Mouse (Mus musculus) hindbrain, postnatal 0 days (tissue): ENCODE data around the gene Dido1. TPM values are rescaled to one million over a fixed set of nuclear protein-coding genes. Genes with fewer than 3 reads are reported as not detected.

Source experiments
- ATAC-seq: fragments of 200-750 bp; cut with Nextera tagmentation; 2 replicates; pipeline ENCODE4 v1.8.0; 2017; ENCODE audit warnings: mild to moderate bottlenecking, moderate TSS enrichment, moderate library complexity
- DNase-seq: peaks from one replicate; pipeline ENCODE4 v3.0.0-alpha.2; 2015; ENCODE audit warnings: low spot score
- H3K27ac ChIP-seq: fragments of 300-500 bp; sonication (generic); 2 replicates; pipeline ENCODE4 v1.5.1; 2014; ENCODE audit warnings: mild to moderate bottlenecking
- H3K27me3 ChIP-seq: fragments of 300-500 bp; sonication (generic); 2 replicates; pipeline ENCODE4 v1.6.1; 2014; ENCODE audit warnings: low read length, mixed read lengths; ENCODE audit not compliant: insufficient read depth
- H3K36me3 ChIP-seq: fragments of 300-500 bp; sonication (generic); 2 replicates; pipeline ENCODE4 v1.6.1; 2014; ENCODE audit warnings: low read length, mixed read lengths; ENCODE audit not compliant: insufficient read depth
- H3K4me1 ChIP-seq: fragments of 300-500 bp; sonication (generic); 2 replicates; pipeline ENCODE4 v1.6.1; 2014; ENCODE audit warnings: antibody characterized with exemption, low read length, mixed read lengths; ENCODE audit not compliant: insufficient read depth
- H3K4me2 ChIP-seq: fragments of 300-500 bp; sonication (generic); 2 replicates; pipeline ENCODE4 v1.6.1; 2014; ENCODE audit warnings: low read depth, mild to moderate bottlenecking, low read length, moderate library complexity, mixed read lengths
- H3K4me3 ChIP-seq: fragments of 300-500 bp; sonication (generic); 2 replicates; pipeline ENCODE4 v1.5.1; 2014; ENCODE audit warnings: low read length
- H3K9ac ChIP-seq: fragments of 300-500 bp; sonication (generic); replicated peaks from 2 replicates; pipeline ENCODE4 v1.6.1; 2014; ENCODE audit warnings: mild to moderate bottlenecking, low read length, moderate library complexity, mixed read lengths
- H3K9me3 ChIP-seq: fragments of 300-500 bp; sonication (generic); 2 replicates; pipeline ENCODE4 v1.6.1; 2016; ENCODE audit warnings: low read length, mixed read lengths
- CTCF ChIP-seq: IDR thresholded peaks from 2 replicates; pipeline ENCODE4 v1.5.1; 2016; ENCODE audit warnings: antibody characterized with exemption, control low read depth, low read depth
- WGBS: fragments of 180-500 bp; shearing (Covaris S2); extraction: QIAGEN DNeasy Blood & Tissue Kit; methylation state at CpG from one replicate; pipeline ENCODE4 v1.1.7; 2014; 5-methylcytosine and 5-hydroxymethylcytosine counted together
- polyA plus RNA-seq: library from polyadenylated mRNA; unstranded; fragments of >200 nt; fragmentation: Nextera tagmentation; extraction: Ambion mirVana; gene quantifications from 2 replicates; pipeline ENCODE4 v1.2.1, GENCODE M21; 2015
- total RNA-seq: library from RNA; depleted of rRNA; stranded (reverse); fragments of >200 nt; gene quantifications from 2 replicates; pipeline ENCODE4 v1.2.3, GENCODE M21; 2014; rRNA removed

Dido1 gene
- total and polyA plus RNA-seq, 2 experiments from 2014 or later, result 21.7 to 35.7 TPM

GRCm38 (mm10) chr2:180643626-180644025 is 66.2 kb downstream of the Dido1 start:
- DNase-seq (no peak), ATAC-seq (no peak)
- H3K4me2 ChIP-seq, result no peak overlapping the region
- no peak overlapping the region for H3K27ac ChIP-seq
- TF ChIP-seq CTCF, result no peak
- H3K9ac ChIP-seq, result no peak overlapping the region
- peaks cover 10% of the 10 kb centered on the region for H3K9me3 ChIP-seq
- H3K27me3 ChIP-seq, result peaks cover 31% of the 10 kb centered on the region
- no peak overlapping the region for H3K4me3 ChIP-seq
- H3K4me1 ChIP-seq, result no peaks in the 10 kb centered on the region
- no peaks in the 10 kb centered on the region for H3K36me3 ChIP-seq

GRCm38 (mm10) chr2:180642555-180643260 is 67.1 kb downstream of the Dido1 start, which contains the start of gene Tcfl5:
Tcfl5 (minus strand) TSS chr2:180642708.
- Histone ChIP-seq H3K9me3 (peaks cover 10% of the 10 kb centered on the region), H3K4me1 (no peaks in the 10 kb centered on the region), H3K27me3 (peaks cover 31% of the 10 kb centered on the region), H3K4me2 (peak within 1 kb of the TSS; percentile 44), H3K27ac (no peak within 1 kb of the TSS), H3K4me3 (peak within 1 kb of the TSS; percentile 37), H3K9ac (no peak within 1 kb of the TSS), H3K36me3 (no peaks in the 10 kb centered on the region)
- no peak for DNase-seq
- WGBS, result 3% methylated on average over 30 of the region's 56 CpGs
- TF ChIP-seq CTCF, result no peak
- peak; percentile 32; the same call in 1 of the 2 replicates for ATAC-seq

GRCm38 (mm10) chr2:180641576-180642554 is 67.9 kb downstream of the Dido1 start:
- Histone ChIP-seq H3K27me3 (peaks cover 31% of the 10 kb centered on the region), H3K9ac (no peak overlapping the region), H3K4me1 (no peaks in the 10 kb centered on the region), H3K9me3 (peaks cover 10% of the 10 kb centered on the region), H3K4me2 (peak overlapping the region; percentile 44), H3K27ac (no peak overlapping the region), H3K36me3 (no peaks in the 10 kb centered on the region), H3K4me3 (peak overlapping the region; percentile 37)
- ATAC-seq (peak; percentile 78), DNase-seq (peak; percentile 6)
- no peak for TF ChIP-seq CTCF
- 4% methylated on average over 87 of the region's 112 CpGs for WGBS

- WGBS, result 81% methylated on average over 2 of the region's 2 CpGs
- no peak overlapping the region for H3K27ac ChIP-seq
- H3K4me3 ChIP-seq, result no peak overlapping the region
- H3K27me3 ChIP-seq, result no peaks in the 10 kb centered on the region
- H3K4me2 ChIP-seq, result no peak overlapping the region
- DNase-seq (no peak), ATAC-seq (no peak)
- no peak for TF ChIP-seq CTCF
- no peak overlapping the region for H3K9ac ChIP-seq
- H3K9me3 ChIP-seq, result no peaks in the 10 kb centered on the region
- H3K36me3 ChIP-seq, result no peaks in the 10 kb centered on the region
- no peaks in the 10 kb centered on the region for H3K4me1 ChIP-seq
Measured at GRCm38 (mm10) chr2:180611882-180612281, 97.9 kb downstream of the Dido1 start.

- no peaks in the 10 kb centered on the region for H3K27me3 ChIP-seq
- H3K27ac ChIP-seq, result no peak overlapping the region
- TF ChIP-seq CTCF, result no peak
- no peak overlapping the region for H3K4me3 ChIP-seq
- H3K9me3 ChIP-seq, result no peaks in the 10 kb centered on the region
- H3K4me2 ChIP-seq, result no peak overlapping the region
- 82% methylated on average over 4 of the region's 4 CpGs for WGBS
- ATAC-seq (no peak), DNase-seq (no peak)
- no peaks in the 10 kb centered on the region for H3K36me3 ChIP-seq
- H3K9ac ChIP-seq, result no peak overlapping the region
- H3K4me1 ChIP-seq, result no peaks in the 10 kb centered on the region
Measured at GRCm38 (mm10) chr2:180610283-180610682, 99.5 kb downstream of the Dido1 start.

Other genes with a start within 250 kb of the Dido1 start
- 9.0 and 11.1 TPM in 2 replicates for gene Ntsr1, start 210.0 kb downstream of the Dido1 start, total RNA-seq
- 2.8 and 2.9 TPM in 2 replicates for gene Ntsr1, start 210.0 kb downstream of the Dido1 start, polyA plus RNA-seq
- 48.2 and 49.3 TPM in 2 replicates for gene Mrgbp, start 128.7 kb downstream of the Dido1 start, total RNA-seq
- 32.5 and 36.0 TPM in 2 replicates for gene Mrgbp, start 128.7 kb downstream of the Dido1 start, polyA plus RNA-seq
- gene Ogfr, start 120.8 kb downstream of the Dido1 start, total RNA-seq, result 88.5 and 106 TPM in 2 replicates
- gene Ogfr, start 120.8 kb downstream of the Dido1 start, polyA plus RNA-seq, result 82.9 and 84.4 TPM in 2 replicates
- gene Col9a3, start 112.2 kb downstream of the Dido1 start, total RNA-seq, result 82.0 and 98.9 TPM in 2 replicates
- 90.1 and 95.8 TPM in 2 replicates for gene Col9a3, start 112.2 kb downstream of the Dido1 start, polyA plus RNA-seq
- gene Tcfl5, start 67.3 kb downstream of the Dido1 start, total RNA-seq, result 5.8 and 7.2 TPM in 2 replicates
- gene Tcfl5, start 67.3 kb downstream of the Dido1 start, polyA plus RNA-seq, result 0.91 and 1.0 TPM in 2 replicates
- gene Gid8, start 118 bp upstream of the Dido1 start, total RNA-seq, result 43.2 and 51.1 TPM in 2 replicates
- gene Gid8, start 118 bp upstream of the Dido1 start, polyA plus RNA-seq, result 45.5 TPM in 2 replicates
- gene Slc17a9, start 15.3 kb upstream of the Dido1 start, total RNA-seq, result 0.32 and 0.68 TPM in 2 replicates
- gene Slc17a9, start 15.3 kb upstream of the Dido1 start, polyA plus RNA-seq, result 0.29 and 0.52 TPM in 2 replicates
- gene Bhlhe23, start 66.9 kb upstream of the Dido1 start, total RNA-seq, result 0.72 and 0.73 TPM in 2 replicates
- gene Bhlhe23, start 66.9 kb upstream of the Dido1 start, polyA plus RNA-seq, result 0.23 and 0.49 TPM in 2 replicates
- 32.9 and 51.8 TPM in 2 replicates for gene Ythdf1, start 210.9 kb upstream of the Dido1 start, total RNA-seq
- gene Ythdf1, start 210.9 kb upstream of the Dido1 start, polyA plus RNA-seq, result 49.8 and 52.9 TPM in 2 replicates
- gene Birc7, start 219.0 kb upstream of the Dido1 start, total RNA-seq, result 0.29 TPM in 1 of 2 replicates, not detected in the other
- 0.40 TPM in 2 replicates for gene Birc7, start 219.0 kb upstream of the Dido1 start, polyA plus RNA-seq
- 56.6 and 76.0 TPM in 2 replicates for gene Nkain4, start 244.7 kb upstream of the Dido1 start, total RNA-seq
- 118 and 133 TPM in 2 replicates for gene Nkain4, start 244.7 kb upstream of the Dido1 start, polyA plus RNA-seq